Mouse (Mus musculus): Measurements from ENCODE around the gene Slc38a10.

Gene Slc38a10

DNA sequence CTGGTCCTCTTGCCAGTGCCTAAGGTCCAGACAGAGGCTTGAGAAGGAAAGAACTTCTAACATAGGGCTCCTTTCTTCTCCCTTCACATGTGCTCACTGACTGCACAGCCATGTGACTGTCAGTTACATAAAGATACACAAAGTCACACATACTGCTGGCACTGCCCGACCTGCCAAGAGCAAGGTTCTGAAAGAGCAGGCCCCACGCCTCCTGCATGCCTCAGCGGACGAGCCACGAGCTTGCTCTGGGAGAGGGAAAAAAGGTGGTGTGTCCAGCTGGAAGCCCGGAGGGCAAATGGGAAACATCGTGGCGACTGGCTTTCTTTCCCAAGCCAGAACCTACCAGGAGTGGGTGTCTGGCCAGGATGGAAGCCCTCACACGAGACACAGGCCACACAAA is 43.4 kb downstream of the Slc38a10 start:
- in situ Hi-C loops (cut with MboI, MseI) = loop anchor here (10.0 kb wide), 1 partner anchor 197 kb away; no protein-coding TSS in a partner anchor

DNA sequence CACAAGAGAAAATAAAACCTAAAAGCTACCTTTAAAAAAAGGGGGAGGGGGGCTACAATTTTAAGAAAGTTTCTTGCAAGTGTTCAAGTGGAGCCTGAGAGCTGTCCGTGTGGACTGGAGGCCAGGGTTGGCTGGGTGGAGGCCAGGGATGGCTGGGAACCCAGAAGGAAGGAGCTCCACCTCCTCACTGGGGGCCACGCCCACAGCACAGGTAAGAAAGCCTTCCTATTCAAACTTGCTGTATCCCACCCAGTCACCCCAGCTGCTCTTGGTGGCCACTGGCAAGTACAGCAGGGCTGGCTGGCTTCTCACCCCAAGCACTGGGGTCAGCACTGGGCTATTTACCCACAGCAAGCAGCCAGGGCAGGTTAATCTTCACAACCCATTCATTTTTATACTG is 44.1 kb downstream of the Slc38a10 start:
- in situ Hi-C loops (cut with MboI, MseI) = loop anchor here (10.0 kb wide), 1 partner anchor 198 kb away; no protein-coding TSS in a partner anchor

DNA sequence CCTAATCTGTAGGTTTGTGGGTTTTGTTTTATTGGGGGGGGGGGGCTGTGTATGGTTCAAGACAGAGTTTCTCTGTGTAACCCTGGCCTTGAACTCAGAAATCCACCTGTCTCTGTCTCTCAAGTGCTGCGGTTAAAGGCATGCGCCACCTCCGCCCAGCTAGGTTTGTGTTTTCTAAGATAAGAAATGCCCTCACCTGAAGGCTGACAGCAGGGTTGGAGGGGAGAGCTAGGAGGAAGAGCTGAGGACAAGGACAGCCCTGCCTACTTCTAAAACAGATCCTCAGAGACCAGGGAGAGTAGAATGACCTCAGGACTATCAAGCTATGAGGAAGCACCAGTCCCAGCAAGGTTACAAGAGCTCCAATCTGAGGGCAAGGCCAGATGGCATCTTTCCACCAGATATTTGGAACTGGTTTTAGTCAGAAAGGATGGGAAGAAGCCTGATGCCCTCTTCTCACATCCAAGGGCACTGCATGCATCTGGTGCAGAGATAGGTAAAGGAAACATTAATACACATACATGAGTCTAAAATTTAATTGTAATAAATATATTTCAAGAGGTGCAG is 47.6 kb downstream of the Slc38a10 start:
- in situ Hi-C loops (cut with MboI, MseI) = loop anchor here (10.0 kb wide), 1 partner anchor 201 kb away; no protein-coding TSS in a partner anchor

DNA sequence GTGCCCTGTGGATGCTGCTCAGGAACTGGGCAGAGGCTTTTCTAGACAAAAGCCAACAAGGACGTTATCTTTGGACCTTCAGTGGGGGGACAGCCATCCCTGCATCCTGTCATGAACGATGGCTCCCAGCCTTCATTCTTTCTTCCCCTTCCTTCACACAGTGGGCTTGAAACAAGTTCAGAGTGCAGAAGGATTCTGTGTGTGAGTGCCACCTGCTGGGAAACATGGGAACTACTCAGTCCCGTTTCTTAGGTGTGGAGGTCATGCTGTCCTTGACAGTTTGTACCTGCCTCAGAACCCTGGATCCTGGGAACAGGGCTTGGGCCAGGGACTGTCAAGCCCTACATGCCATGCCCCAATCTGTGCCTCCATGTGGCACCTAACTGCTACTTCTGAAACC is 50.1 kb downstream of the Slc38a10 start:
- in situ Hi-C loops (cut with MboI, MseI) = loop anchor here (10.0 kb wide), 1 partner anchor 204 kb away; no protein-coding TSS in a partner anchor

DNA sequence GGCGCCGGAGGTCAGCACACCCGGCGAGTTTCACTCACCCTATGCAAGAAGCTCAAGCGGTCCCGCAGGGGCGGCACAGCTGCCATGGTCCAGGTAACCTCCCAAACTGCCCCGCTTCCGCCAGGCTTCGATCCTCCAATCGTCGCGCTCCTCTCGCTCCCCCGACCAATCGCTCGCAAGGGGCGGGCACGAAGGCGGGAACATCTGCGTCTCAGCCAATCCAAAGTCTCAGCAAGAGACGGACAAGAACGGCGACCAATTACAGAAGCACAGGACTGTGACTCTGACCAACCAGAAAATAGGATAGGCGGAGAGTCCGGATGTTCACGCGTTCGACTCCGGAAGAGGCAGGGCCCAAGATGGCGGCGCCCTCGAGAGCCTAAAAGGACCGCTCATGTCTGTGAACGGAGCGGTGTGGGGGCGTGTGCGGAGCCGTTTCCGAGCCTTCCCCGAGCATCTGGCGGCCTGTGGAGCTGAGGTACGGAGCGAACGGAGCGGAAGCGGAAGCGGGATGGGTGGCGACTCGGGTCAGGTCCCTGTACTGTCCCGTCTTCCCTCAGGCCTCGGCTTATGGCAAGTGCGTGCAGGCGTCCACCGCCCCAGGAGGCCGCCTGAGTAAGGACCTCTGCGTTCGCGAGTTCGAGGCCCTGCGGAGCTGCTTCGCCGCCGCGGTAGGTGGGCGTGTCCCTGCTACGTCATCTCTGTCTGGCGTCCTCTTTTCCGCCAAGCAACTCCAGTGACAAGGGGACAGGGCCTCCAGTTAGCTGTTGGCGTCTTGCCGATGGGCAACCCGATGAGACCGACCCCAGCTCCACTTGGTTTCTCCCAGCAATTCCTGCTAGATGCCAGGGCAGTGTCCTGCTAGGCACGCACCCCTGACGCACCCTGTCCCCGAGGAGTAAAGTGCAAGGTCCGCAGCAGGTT is 52.3 kb downstream of the Slc38a10 start, which contains the start of the genes Tepsin and Ndufaf8:
Gene Tepsin (minus strand): TSS at position 144 of the 924 bp plus-strand sequence.
Gene Ndufaf8 (plus strand): TSS at position 341 of the 924 bp plus-strand sequence.
- in situ Hi-C loops (cut with MboI, MseI) = no loop called here

DNA sequence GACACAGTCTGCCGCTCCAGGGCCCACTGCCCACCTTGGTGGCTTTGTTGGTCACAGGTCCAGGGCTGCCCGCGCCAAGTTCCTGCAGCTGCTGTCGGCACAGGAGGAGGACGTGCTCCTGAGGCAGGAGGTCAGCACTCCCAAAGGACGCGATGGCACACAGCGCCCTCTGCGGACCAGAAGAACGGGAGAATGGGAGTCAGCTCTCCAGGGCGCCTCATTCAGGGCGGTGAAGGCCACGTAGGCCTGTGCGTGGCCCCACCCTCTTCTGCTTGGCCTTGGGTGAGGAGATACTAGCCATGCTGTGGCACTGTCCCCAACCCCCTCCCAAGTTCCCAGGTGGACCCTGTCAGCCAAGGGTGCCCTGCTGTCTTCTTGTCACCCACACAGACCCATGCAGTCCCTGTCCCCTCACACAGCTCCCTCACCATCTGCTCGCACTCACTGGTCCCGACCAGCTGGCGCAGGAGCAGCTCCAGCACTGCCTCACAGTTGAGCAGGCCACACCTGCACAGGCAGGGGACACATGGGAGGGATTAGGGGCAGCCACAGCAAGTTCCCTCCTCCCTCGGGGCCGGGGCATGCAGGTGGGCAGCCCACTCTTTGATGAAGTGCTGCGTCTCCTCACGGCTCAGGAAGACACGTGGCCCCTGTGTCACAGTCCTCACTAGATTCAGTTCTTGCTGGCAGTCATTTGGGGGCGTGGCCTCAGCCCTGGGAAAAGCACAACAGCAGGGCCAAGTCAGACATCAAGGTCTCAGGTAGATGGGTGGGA is 58.1 kb downstream of the Slc38a10 start:
- in situ Hi-C loops (cut with MboI, MseI) = no loop called here

DNA sequence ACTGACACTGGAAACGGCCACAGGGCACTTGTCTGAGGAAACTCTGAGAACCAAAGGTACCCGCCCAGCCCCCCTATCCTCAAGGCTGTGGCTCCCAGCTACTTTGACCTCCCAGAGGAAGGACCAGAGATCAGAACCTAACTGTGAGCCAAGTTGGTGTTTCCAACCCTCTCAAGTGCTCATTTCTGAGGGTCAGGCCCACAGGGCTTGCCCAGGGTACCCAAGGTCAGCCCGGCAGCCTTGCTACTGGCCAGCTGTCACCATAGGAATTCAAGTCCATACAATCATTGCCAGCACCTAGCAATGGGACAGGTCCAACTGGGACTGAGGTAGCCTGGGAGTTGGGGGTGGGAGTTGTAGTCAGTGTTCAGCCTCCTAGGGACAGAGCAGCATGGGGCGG is 60.5 kb downstream of the Slc38a10 start:
- in situ Hi-C loops (cut with MboI, MseI) = no loop called here

DNA sequence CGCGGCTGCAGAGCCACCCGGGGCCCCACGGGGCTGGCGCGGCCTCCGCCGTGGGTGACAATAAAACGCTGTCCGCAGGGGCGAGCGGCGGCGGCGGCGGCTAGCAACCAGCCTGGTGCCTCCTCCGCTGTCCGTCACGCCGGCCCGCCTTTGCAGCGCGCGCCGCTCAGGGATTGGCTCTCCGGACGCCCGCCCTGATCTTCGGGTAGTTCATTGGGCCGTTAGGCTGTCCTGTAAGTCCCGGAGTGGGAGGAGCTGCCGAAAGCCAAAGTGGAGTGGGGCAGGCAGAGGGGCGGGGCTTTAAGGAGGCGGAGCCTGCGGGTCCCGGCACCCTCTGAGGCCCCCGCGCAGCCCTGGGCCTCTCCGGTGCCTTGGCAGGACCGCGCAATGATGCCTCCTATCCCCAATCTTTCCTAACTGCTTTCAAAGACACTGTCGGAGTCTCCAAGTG is 64.4 kb downstream of the Slc38a10 start, which contains the start of gene Cep131:
Gene Cep131 (minus strand): TSS at position 126 of the 451 bp plus-strand sequence.
- in situ Hi-C loops (cut with MboI, MseI) = no loop called here

DNA sequence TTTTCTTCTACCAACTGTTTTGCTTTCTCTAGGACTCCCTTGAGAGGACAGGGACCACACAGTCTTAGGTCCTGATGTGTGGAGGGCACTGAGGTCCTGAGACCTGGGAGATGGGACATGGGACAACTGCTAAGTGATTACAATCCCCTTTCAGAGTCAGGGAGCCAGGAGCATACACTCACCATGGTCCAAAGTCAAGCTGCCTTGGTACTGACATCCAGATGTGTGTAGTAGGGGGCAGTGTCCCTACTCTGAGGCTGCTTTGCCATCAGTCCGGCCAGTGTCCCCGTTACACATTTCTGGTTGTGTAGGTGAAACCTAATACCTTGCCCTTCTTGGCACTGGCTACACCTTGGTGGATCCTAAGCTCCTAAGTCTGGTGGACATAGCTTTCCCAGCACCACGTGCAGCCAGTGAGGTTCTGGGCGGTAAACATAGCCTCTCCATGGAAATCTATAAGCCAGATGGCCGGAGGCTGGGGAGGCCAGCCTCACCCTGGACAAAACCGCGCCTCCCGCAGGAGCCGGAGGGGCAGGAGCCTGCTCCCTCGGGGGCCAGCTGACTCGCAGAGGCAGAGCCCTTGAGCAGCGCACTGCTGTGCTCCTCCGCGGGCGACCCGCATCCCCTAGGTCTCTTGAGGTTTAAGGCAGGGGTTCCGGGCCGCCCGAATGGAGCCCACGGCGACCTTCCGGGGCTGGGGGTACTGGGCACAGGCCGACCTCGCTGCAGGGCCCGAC is 65.1 kb downstream of the Slc38a10 start:
- in situ Hi-C loops (cut with MboI, MseI) = no loop called here

DNA sequence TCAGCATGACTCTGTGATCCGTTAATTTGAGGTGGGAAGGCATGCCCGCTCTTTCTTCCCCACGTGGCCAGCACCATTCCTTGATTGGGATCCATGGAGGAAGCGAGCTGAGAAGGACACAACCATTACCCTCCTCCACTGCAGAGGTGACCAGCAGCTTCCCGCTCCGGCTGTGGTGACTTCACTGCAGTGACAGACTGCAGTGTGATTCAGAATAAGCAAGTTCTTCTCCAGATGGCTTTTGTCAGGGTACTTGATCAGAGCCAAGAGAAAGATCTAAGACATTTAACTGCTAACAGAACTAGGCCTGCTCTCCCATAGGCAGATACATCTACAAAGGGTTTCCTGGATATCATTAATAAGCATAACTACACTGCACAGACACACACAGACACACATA is 70.9 kb downstream of the Slc38a10 start:
- in situ Hi-C loops (cut with MboI, MseI) = no loop called here

DNA sequence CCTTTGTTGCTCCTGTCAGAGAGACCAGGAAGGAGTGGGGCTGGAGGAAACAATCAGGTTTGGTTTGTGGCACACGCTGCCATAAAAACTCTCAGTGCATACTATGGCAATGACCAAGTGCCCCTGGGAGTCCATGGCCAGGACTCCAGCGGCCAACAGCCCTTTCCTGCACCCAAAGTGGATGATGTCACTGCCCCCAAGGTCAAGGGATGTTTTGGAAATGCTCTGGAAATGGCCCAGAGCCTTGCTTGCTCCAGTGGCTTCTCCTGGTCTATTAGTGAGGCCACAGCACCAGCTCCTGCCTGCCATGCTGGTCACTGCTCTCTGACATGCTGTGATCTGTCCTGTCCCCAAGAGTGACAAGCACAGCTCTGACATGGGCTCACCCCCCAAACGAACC is 75.0 kb downstream of the Slc38a10 start:
- in situ Hi-C loops (cut with MboI, MseI) = no loop called here

DNA sequence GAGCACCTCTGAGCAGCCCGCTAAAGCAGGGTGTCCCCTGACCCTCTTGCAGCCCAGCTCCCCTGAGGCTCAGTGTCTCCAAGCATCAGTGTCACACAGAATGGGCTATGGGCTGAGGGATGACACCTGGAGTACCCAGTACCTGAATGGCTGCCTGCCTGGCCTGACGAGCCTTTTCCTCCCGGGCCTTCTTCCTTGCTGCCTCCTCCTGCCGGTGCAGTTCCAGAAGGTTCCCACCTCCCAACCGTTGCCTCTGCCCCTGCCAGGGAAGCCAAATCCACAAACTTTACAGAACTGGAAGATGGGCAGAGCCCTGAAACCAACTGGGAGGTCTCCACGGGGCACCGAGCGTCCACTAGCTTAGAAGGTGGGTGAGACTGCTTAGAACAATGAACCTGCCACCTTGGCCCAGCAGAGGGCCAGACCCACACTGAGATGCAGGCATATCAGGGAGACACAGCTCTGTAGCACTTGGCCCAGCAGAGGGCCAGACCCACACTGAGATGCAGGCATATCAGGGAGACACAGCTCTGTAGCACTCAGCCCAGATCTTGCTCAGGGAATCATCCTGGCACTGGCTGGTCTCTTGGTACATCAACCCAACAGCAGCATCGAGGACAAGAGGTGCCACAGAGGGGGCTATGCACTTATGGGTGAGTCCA is 78.0 kb downstream of the Slc38a10 start:
- in situ Hi-C loops (cut with MboI, MseI) = no loop called here

DNA sequence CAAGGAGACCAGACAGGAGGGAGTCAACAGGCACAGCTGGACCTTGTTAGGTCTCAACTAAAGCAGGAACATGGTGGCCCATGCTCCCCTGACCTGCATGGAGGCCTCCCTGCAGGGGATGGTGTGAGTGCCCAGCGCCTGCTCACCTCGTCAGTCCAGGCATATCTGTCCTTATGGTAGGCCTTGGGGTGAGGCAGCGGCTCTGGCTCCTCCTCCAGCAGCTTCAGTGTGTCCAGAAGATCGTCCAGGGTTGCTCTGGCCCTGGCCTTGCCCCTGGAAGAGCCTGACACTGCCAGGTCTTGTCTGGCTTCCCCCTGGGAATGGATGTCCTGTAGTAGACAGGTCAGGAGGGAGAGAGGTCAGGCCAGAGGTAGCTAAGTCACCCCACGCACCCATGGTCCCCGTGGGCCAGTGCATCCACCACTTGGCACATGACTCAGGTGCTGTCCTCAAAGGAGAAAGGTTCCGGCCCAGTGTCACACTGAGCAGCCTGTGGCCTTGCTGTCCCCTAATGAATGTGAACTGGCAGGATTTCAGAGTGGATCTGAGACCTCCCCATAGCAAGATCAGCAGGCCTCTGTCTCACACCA is 79.3 kb downstream of the Slc38a10 start:
- in situ Hi-C loops (cut with MboI, MseI) = no loop called here

DNA sequence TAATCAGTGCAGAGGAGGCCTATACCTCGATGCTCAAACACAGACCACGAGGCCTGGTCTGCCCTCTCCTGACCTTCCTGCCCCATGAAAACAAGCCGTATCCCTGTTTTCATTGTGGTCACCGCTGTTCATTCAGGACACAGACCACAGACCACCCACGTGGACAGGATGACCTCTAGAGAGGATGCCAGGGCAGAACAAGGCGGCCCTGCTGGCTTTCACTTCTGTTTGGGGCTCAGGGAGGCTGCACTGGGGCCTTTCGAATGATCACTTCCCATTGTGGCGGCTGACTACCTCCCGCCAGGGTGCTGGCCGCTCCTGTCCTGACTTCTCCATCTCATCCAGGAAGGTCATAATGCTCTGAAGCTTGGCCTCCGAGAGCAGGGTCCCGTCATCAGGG is 80.1 kb downstream of the Slc38a10 start:
- in situ Hi-C loops (cut with MboI, MseI) = no loop called here

DNA sequence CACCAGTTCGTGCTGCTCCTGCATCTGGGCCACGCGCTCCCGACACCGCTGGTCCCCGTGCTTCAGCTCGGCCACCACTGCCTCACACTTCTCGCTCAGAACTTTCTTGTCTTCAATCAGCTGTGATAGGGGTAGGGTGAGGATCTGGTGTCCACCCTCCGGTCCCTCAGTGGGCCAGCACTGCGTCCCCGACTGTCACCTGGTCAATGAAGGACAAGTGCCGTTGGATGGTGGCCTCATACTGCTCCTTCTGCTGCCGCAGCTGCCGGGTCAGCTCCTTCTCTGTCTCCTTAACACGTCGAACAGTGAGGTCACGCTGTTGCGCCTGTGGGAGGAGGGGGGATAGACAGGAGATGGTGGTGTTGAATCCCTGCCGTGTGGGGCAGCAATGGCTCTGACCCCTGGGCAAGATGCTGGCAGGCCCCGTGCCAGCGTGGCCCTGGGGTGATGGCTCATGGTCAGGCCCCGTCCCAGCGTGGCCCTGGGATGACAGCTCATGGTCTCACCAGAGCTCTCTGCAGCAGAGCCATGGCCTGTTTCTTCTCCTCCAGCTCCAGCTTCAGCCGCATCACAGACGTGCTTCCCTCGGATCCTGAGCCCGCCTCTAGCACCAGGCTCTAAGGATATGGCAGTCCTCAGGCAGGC is 80.7 kb downstream of the Slc38a10 start:
- in situ Hi-C loops (cut with MboI, MseI) = no loop called here

DNA sequence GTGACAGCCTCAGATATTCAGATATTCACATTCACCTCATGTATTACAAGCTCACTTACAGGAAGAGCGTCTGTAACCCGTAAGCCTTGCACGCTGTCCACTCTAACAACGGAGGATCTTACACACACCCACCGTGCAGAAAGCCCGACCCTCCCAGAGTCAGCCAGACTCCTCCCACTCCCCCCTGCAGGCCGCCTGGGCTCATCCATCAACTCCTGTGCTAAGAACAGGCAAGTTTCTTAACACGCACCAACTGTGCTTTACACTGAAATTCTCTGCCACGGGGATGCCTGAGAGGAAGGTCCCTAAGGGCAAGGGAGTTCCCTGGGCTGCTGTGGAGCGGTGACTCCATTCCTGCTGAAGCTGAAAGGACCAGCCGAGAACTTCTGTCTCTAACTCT is 81.9 kb downstream of the Slc38a10 start:
- in situ Hi-C loops (cut with MboI, MseI) = loop anchor here (10.0 kb wide), 1 partner anchor 1636 kb away; the partner anchor contains the start of gene Metrnl

DNA sequence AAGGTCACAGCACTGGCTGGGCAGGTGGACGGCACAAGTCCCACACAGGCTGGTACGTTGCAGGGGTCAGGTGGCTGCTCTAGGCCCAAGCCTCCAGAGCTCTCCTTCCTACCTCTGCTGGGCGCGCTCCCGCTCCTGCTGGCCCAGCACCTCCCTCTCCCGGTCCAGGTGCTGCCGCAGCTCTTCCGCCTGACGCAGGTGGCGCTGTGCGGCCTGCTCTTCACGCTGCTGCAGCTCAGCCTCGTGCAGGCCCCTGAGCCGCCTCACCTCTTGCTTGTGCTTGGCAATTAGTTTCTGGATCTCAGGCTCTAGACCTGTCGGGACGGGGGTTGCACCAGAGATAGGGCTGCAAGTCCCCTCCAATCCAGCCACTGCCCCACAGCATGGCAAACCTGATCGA is 83.3 kb downstream of the Slc38a10 start:
- in situ Hi-C loops (cut with MboI, MseI) = loop anchor here (10.0 kb wide), 1 partner anchor 1637 kb away; the partner anchor contains the start of gene Metrnl

DNA sequence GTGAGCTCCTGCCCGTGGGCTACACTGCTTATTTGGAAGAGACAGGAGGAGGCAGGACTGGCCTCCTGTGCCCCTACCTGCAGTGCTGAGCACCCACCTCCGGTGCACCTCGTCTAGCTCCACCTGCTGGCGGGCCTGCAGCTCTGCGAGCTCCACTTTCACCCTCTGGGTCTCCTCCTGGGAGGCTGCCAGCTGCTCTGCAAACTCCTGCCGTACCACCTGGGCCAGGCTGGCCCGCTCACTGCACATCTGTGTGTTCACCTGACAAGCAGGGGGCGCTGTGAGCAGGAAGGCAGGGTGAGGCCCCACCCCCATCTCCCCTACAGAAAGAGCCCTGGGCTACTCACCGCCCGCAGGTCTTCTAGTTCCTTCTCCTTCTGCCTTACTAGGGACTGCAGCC is 85.9 kb downstream of the Slc38a10 start:
- in situ Hi-C loops (cut with MboI, MseI) = loop anchor here (10.0 kb wide), 1 partner anchor 1640 kb away; the partner anchor contains the start of gene Metrnl

DNA sequence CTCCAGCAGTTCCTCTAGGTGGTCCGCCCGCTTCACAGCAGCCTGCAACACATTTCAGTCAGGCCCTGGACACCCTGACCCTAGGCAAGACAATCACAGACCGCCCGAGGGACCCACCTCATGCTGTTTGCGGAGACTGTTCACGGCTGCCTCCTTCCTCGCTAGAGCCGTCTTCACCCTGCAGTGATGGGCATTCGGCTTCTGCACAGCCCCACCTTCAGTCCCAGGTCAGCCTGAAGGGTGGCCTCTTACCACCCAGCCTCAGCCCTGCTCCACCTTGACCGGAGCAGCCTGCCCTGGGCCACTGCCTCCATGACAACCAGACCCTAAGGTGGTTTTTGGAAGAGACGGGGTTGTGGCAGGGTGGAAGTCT is 86.5 kb downstream of the Slc38a10 start:
- in situ Hi-C loops (cut with MboI, MseI) = loop anchor here (10.0 kb wide), 1 partner anchor 1640 kb away; the partner anchor contains the start of gene Metrnl

Data from regulatory T cell (primary cell).